10 mouse cellular contexts compared by ENCODE assay signal in the genomic region with DNA sequence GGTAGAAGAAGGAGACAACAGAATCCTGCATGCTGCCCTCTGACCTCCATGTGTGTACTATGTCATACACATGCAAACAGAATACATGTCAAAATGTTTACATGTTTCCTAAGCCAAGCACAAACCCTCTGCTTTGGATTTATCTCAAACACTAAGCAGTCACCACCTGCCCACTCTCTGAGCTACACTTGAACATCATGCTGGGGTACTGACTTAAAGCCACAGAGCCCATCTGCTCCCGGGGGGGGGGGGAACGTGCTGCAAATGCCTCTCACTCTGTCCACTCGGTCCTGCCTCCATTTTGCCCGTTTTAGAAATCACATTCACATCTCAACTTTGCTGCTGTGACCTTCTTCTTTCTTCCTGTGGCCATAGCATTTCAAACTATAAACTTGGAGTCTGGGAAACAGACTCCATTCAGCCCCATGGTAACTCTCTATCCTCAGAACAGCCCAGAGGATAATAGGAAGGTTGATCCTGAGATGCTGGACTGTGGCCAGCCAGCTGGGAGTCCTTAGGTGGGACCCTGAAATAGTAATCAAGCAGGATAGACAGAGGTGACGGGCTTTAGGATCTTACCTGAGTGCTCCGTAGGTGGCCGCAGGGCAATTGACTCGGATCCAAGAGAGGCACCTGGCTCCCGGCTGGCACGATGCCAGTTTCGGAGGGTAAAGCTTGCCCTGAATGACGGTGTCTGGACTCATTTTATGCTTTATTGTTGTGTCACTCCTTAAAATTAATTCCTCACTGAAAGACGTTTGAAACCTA. TPM values are rescaled to one million over a fixed set of nuclear protein-coding genes. Genes with fewer than 3 reads are reported as not detected.
DNase-seq lines count a peak whose midpoint lies in the region; ATAC-seq lines count a peak whose summit lies in the region.
"Had no signal": no experiment of that assay in that cellular context is flagged by ENCODE, and none has a peak within 500 bp of the region (broad histone marks: within the 10 kb centered on the region; RNA-seq: fewer than 3 reads in every experiment).

No protein-coding gene starts in this region.

- H3K4me2 ChIP-seq in lung, embryonic 15.5 days, result no peak overlapping the region
- no peak overlapping the region for H3K4me2 ChIP-seq in embryonic facial prominence, embryonic 14.5 days (ENCODE audit: low read depth, low read length)
- H3K4me2 ChIP-seq in liver, embryonic 12.5 days, result no peak overlapping the region

- WGBS in lung, embryonic 15.5 days, result 53% methylated on average over 13 of the region's 13 CpGs
- WGBS in embryonic facial prominence, embryonic 14.5 days, result 61% methylated on average over 13 of the region's 13 CpGs
- WGBS in large intestine, adult 2 months, result 42% methylated on average over 13 of the region's 13 CpGs
- 67% methylated on average over 13 of the region's 13 CpGs for WGBS in liver, embryonic 12.5 days (ENCODE audit: insufficient replicate concordance)

- no peak overlapping the region for H3K4me3 ChIP-seq in lung, embryonic 15.5 days
- no peak overlapping the region for H3K4me3 ChIP-seq in embryonic facial prominence, embryonic 14.5 days (ENCODE audit: low read depth, low read length)
- H3K4me3 ChIP-seq in liver, embryonic 12.5 days, result no peak overlapping the region

- ATAC-seq in lung, embryonic 15.5 days (ENCODE audit: borderline replicate concordance, extremely low read depth, low FRiP score, low TSS enrichment), result peak; percentile 72; the same call in 1 of the 2 replicates
- ATAC-seq in embryonic facial prominence, embryonic 14.5 days (ENCODE audit: low read depth), result peak; percentile 92
- no peak for ATAC-seq in erythroblast, adult 5-6 weeks (replicated peaks; ENCODE audit: low FRiP score, poor library complexity, severe bottlenecking)
- ATAC-seq in liver, embryonic 12.5 days, result no peak

- no peak overlapping the region for H3K27ac ChIP-seq in lung, embryonic 15.5 days
- no peak overlapping the region for H3K27ac ChIP-seq in embryonic facial prominence, embryonic 14.5 days (replicated peaks; ENCODE audit: low read depth, low read length)
- H3K27ac ChIP-seq in liver, embryonic 12.5 days, result no peak overlapping the region

- no peak overlapping the region for H3K9ac ChIP-seq in lung, embryonic 15.5 days
- H3K9ac ChIP-seq in embryonic facial prominence, embryonic 14.5 days (ENCODE audit: low read depth, low read length), result no peak overlapping the region
- H3K9ac ChIP-seq in liver, embryonic 12.5 days, result no peak overlapping the region

- H3K9me3 ChIP-seq in lung, embryonic 15.5 days, result no peaks in the 10 kb centered on the region
- H3K9me3 ChIP-seq in embryonic facial prominence, embryonic 14.5 days (ENCODE audit: control insufficient read depth, low read length), result no peaks in the 10 kb centered on the region
- 0 out of 2 replicates have a peak, but pooled peaks cover 13% of the 10 kb centered on the region for H3K9me3 ChIP-seq in liver, embryonic 12.5 days (replicated peaks)

- no peaks in the 10 kb centered on the region for H3K27me3 ChIP-seq in lung, embryonic 15.5 days
- no peaks in the 10 kb centered on the region for H3K27me3 ChIP-seq in embryonic facial prominence, embryonic 14.5 days (replicated peaks; ENCODE audit: control insufficient read depth, insufficient read depth, low read length)
- H3K27me3 ChIP-seq in liver, embryonic 12.5 days (replicated peaks), result no peaks in the 10 kb centered on the region

- no peaks in the 10 kb centered on the region for H3K36me3 ChIP-seq in lung, embryonic 15.5 days
- no peaks in the 10 kb centered on the region for H3K36me3 ChIP-seq in embryonic facial prominence, embryonic 14.5 days (ENCODE audit: control insufficient read depth, insufficient read depth, low read length)
- no peaks in the 10 kb centered on the region for H3K36me3 ChIP-seq in liver, embryonic 12.5 days

- no peaks in the 10 kb centered on the region for H3K4me1 ChIP-seq in lung, embryonic 15.5 days
- no peaks in the 10 kb centered on the region for H3K4me1 ChIP-seq in embryonic facial prominence, embryonic 14.5 days (ENCODE audit: control insufficient read depth, insufficient read depth, low read length)
- no peaks in the 10 kb centered on the region for H3K4me1 ChIP-seq in liver, embryonic 12.5 days

- no peak for DNase-seq in lung, postnatal 10 days
- DNase-seq in cerebellum, adult 8-10 months, result peak; percentile 85
- peak; percentile 89 for DNase-seq in embryonic facial prominence, embryonic 14.5 days (ENCODE audit: low spot score)
- peak; percentile 8 for DNase-seq in large intestine, adult 2 months (ENCODE audit: low read depth, low spot score)
- DNase-seq: liver; right cerebral cortex, postnatal 14 days had no signal

RNA-seq across cellular contexts. Expression of a gene that starts 17.0 kb away (rescaled TPM):
- polyA plus RNA-seq in lung, embryonic 15.5 days (2015; fragmentation: Nextera tagmentation; extraction: Ambion mirVana), result 10.6 and 10.7 TPM in 2 replicates
- 4.5 and 4.6 TPM in 2 replicates for polyA plus RNA-seq in embryonic facial prominence, embryonic 14.5 days (2014; fragmentation: Nextera tagmentation; extraction: Ambion mirVana)
- 0.55 and 0.70 TPM in 2 replicates for polyA plus RNA-seq in large intestine, adult 2 months (2012; rRNA removed)
- not detected in 2 replicates for total RNA-seq in erythroblast, adult 5-6 weeks (2015; ENCODE audit: low replicate concordance)
- not detected in 2 replicates for total RNA-seq in erythroblast, adult 5-6 weeks (2017; ENCODE audit: low replicate concordance)
- polyA plus RNA-seq in liver, embryonic 12.5 days (2016; fragmentation: Nextera tagmentation; extraction: Ambion mirVana), result 0.46 and 0.85 TPM in 2 replicates
- total RNA-seq: megakaryocyte-erythroid progenitor cell, adult 5-6 weeks had no signal

Comparison
In these comparisons a context has a peak if more than half of its experiments do, and no peak if none do; other contexts are left out.
1. ATAC-seq: peak in lung, embryonic 15.5 days (single experiment) and embryonic facial prominence, embryonic 14.5 days (single experiment); none in erythroblast, adult 5-6 weeks (single experiment) and liver, embryonic 12.5 days (single experiment).